Mouse (Mus musculus) NIH3T3 (cell line): ENCODE results near the gene Mrps17.
"Not testable (repeated sequence)": the region's sequence is repeated elsewhere in the genome, so short reads cannot be mapped to it uniquely, and the experiment has no call there.

Source experiments
- DNase-seq: peaks from one replicate; pipeline ENCODE4 v3.0.0-alpha.2; 2012; ENCODE audit warnings: low read depth

Gene Mrps17

GRCm38 (mm10) chr5:129715326-129715861 lies at the start of gene Mrps17:
TSS of gene Mrps17 (plus strand) at chr5:129715497.
- peak; percentile 97 for DNase-seq

DNA sequence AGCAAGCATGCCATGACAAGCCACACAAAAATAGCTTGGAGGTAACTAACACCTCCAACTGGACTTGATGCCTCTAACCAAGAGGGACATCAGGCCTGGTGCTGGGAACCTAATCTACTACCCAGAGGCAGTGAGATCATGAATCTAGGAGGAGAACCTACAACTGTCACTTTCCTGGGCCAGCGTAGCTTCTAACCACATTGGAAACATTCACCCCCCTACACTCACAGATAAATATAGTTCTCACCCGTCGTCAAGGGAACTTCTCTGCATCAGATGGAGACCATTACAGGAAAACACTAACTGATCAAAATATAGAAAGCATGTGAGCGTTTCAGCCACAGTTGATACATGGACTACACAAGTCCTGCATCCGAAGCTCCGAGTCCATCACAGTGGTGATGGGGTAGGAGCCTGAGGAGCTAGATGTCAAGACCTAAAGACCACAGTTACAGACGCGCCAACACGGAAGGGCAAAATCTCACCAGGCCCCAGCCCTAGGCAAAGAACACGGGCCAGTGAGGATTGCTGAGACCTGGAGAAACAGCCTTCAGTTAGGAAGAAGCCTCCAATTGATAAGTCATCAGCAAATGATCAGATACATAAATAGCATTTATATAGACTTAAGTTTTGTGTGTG lies 48.9 kb upstream of the Mrps17 start:
- DNase-seq = no peak

DNA sequence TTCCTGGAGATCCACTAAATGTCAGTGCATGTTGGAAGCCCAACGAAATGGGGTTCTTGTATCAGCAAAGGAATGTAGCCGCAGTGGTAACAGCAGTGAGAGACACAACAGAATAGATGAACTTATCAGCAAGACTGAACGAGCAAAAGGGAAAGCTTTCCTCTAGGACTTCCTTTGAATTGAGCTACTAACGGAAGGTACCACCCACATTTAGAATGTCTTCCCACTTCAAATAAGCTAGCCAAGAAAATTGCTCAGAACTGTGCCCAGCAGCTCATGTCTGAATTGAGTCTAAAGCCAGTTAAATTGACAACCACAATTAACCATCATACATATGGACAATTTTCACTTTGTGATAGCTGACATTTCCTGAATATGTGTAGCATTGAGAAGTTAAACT lies 47.4 kb upstream of the Mrps17 start:
- no peak for DNase-seq

GRCm38 (mm10) chr5:129669453-129670035 lies 45.8 kb upstream of the Mrps17 start:
- DNase-seq = no peak

DNA sequence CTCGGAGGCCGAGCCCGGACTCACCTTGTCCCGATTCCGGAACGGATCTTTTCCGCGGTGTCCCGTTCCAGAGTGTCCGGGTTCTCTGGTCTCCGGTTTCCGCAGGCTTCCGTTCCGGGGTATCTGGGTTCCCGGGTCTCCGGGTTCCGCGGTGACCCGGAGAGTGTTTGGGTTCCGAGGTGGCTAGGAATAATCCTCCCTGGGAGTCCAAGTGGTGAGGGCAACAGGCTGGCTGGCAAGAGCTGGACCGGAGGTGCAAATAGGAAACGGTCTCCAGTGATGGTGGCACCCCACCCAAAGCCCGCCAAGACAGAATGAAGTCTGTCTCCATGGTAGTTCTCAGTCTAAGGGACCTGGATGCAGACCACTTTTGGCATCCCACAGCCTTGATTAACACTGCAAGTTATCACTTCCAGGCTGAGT lies 45.2 kb upstream of the Mrps17 start, which contains the start of gene Zfp11:
Zfp11 (minus strand) TSS at position 64 of the 423 bp plus-strand sequence.
- peak; percentile 91 for DNase-seq

DNA sequence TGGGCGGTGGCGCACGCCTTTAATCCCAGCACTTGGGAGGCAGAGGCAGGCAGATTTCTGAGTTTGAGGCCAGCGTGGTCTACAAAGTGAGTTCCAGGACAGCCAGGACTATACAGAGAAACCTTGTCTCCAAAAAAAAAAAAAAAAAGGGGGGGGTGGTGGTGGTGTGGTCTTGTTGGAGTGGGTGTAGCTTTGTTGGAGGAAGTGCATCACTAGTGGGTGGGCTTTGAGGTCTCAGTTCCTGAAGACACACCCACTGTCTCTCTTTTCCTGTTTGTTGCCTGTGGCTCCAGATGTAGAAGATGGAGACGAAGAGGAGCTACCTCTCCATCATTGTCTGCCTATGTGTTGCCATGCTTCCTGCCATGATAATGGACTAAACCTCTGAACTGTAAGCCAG lies 30.2 kb upstream of the Mrps17 start:
- not testable (repeated sequence) for DNase-seq

DNA sequence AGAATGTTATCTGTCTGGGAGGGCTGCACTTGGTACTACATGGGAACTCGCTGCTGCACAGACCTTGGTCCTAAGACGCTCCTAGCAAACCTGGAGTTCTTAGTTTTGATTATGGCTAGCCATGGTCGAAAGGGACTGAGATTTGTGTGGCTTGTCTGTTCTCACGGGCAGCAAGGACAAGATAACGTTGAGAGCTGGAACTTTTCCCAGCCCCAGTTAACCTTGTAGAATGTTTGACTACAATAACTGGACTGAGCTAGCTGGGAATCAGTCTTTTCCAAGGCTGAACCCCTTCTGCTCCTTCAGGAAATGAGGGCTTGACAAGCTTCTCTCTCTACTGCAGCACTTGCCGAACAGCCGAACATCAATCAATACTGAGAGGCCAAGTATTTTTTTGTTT lies 27.7 kb upstream of the Mrps17 start:
- DNase-seq = no peak

GRCm38 (mm10) chr5:129690528-129690927 lies 24.8 kb upstream of the Mrps17 start:
- peak; percentile 3 for DNase-seq

DNA sequence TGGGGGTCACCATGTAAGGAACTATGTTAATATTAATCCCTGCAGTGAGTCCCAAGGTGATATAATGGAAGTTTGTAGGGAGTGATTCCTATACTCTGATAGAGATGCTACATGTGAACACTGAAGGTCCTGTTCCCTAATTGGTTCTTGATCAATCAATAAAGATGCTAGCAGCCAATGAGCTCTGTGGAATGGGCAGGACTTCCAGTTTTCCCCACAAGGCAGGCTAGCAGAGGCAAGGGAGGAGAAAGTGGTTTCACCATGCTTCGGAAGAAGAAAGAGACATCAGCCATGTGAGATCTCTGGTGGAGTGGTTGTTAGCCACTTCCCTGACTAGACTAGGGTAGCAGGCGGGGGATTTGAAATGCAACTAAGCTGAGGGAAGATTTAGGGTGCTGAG lies 14.8 kb upstream of the Mrps17 start:
- peak; percentile 37 for DNase-seq

GRCm38 (mm10) chr5:129701706-129702105 lies 13.6 kb upstream of the Mrps17 start:
- no peak for DNase-seq

GRCm38 (mm10) chr5:129703368-129703767 lies 11.9 kb upstream of the Mrps17 start:
- DNase-seq = peak; percentile 56

DNA sequence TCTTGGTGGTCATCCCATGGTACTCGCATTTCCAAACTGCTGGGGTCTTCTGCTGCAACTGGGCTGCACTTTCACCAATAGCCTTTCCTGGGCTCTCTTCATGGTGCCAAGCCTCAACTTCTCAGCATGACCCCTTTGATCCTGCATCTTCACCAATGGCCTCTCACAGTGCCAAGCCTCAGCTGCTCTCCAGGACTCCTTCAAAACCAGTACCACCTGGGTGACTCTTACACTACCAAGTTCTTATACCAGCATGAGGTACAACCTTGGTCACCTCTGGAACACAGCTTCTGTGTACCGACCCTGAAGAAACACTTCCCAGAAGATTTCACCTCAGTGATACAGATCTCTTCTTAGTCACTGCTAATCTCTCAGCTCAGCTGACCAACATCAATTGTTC lies 6.9 kb upstream of the Mrps17 start, which contains the start of gene Sept14:
Sept14 (minus strand) TSS at position 101 of the 400 bp plus-strand sequence.
- DNase-seq = no peak

GRCm38 (mm10) chr5:129717016-129717415 lies 1.7 kb downstream of the Mrps17 start:
- DNase-seq = no peak

GRCm38 (mm10) chr5:129720176-129720575 lies 4.9 kb downstream of the Mrps17 start:
- peak; percentile 29 for DNase-seq

GRCm38 (mm10) chr5:129724268-129724667 lies 9.0 kb downstream of the Mrps17 start:
- no peak for DNase-seq

GRCm38 (mm10) chr5:129724834-129725773 lies 9.8 kb downstream of the Mrps17 start, which contains the start of gene Nipsnap2:
TSS of gene Nipsnap2 (plus strand) at chr5:129725063.
- DNase-seq = peak; percentile 94

GRCm38 (mm10) chr5:129725774-129726392 lies 10.6 kb downstream of the Mrps17 start:
- no peak for DNase-seq

GRCm38 (mm10) chr5:129726784-129727183 lies 11.5 kb downstream of the Mrps17 start:
- DNase-seq = no peak

- DNase-seq = peak; percentile 56
Measured at GRCm38 (mm10) chr5:129729286-129729685, 14.0 kb downstream of the Mrps17 start.

GRCm38 (mm10) chr5:129730344-129730743 lies 15.0 kb downstream of the Mrps17 start:
- DNase-seq = peak; percentile 86

DNA sequence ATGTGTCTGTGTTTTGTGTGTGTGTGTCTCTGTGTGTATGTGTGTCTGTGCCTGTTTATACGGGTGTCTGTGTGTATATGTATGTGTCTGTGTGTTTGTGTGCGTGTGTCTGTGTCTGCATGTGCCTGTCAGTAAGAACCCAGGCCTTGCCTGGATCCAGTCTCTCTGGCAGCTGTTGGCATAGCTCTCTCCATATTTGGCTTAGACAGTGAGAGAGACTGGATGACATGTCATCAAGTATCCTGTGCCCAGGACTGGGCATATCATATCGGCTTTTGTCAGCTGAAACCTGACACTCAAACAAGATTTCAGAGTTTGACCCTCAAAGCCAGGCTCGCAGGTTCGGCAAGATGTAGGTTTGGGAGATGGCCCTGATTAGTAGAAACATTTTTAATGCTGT lies 15.7 kb downstream of the Mrps17 start:
- peak; percentile 65 for DNase-seq

GRCm38 (mm10) chr5:129740976-129741375 lies 25.7 kb downstream of the Mrps17 start:
- DNase-seq = peak; percentile 58
